Mouse (Mus musculus): ENCODE measurements around the gene Palld. TPM values are rescaled to one million over a fixed set of nuclear protein-coding genes. Genes with fewer than 3 reads are reported as not detected.

The Palld gene
- total RNA-seq, 4 experiments from 2014 or later = 7.0 to 8.0 (median 7.4) TPM

GRCm38 (mm10) chr8:61637736-61638135, 264.8 kb downstream of the Palld start:
- no peak for DNase-seq (ENCODE audit: low spot score in 2 of 2)

- no peak for DNase-seq (ENCODE audit: low spot score in 2 of 2)
Observed at GRCm38 (mm10) chr8:61634811-61635210, 267.7 kb downstream of the Palld start.

- no peak for DNase-seq (ENCODE audit: low spot score in 2 of 2)
Observed at GRCm38 (mm10) chr8:61632331-61632730, 270.2 kb downstream of the Palld start.

- DNase-seq (ENCODE audit: low spot score in 2 of 2) = no peak
Observed at GRCm38 (mm10) chr8:61629631-61629968, 272.9 kb downstream of the Palld start.

GRCm38 (mm10) chr8:61628938-61629630, 273.4 kb downstream of the Palld start:
- no peak for DNase-seq (ENCODE audit: low spot score in 2 of 2)

GRCm38 (mm10) chr8:61626246-61626952, 276.1 kb downstream of the Palld start:
- DNase-seq (ENCODE audit: low spot score in 2 of 2) = no peak

- no peak for DNase-seq (ENCODE audit: low spot score in 2 of 2)
Observed at GRCm38 (mm10) chr8:61625656-61626210, 276.8 kb downstream of the Palld start.

GRCm38 (mm10) chr8:61623485-61624417, 278.7 kb downstream of the Palld start:
- DNase-seq (ENCODE audit: low spot score in 2 of 2) = no peak

GRCm38 (mm10) chr8:61621300-61621699, 281.2 kb downstream of the Palld start:
- DNase-seq (ENCODE audit: low spot score in 2 of 2) = no peak

- no peak for DNase-seq (ENCODE audit: low spot score in 2 of 2)
Observed at GRCm38 (mm10) chr8:61617651-61618050, 284.8 kb downstream of the Palld start.

- DNase-seq (ENCODE audit: low spot score in 2 of 2) = no peak
Observed at GRCm38 (mm10) chr8:61617049-61617448, 285.4 kb downstream of the Palld start.

GRCm38 (mm10) chr8:61615711-61616697, 286.5 kb downstream of the Palld start:
- no peak for DNase-seq (ENCODE audit: low spot score in 2 of 2)

- DNase-seq (ENCODE audit: low spot score in 2 of 2) = no peak
Observed at GRCm38 (mm10) chr8:61611741-61612140, 290.7 kb downstream of the Palld start.

GRCm38 (mm10) chr8:61611077-61611476, 291.4 kb downstream of the Palld start:
- DNase-seq (ENCODE audit: low spot score in 2 of 2) = no peak

GRCm38 (mm10) chr8:61610546-61610945, 291.9 kb downstream of the Palld start:
- no peak for DNase-seq (ENCODE audit: low spot score in 2 of 2)

- no peak for DNase-seq (ENCODE audit: low spot score in 2 of 2)
Observed at GRCm38 (mm10) chr8:61607463-61607813, 295.1 kb downstream of the Palld start.

GRCm38 (mm10) chr8:61606795-61607462, 295.6 kb downstream of the Palld start:
- DNase-seq (ENCODE audit: low spot score in 2 of 2) = peak; percentile 15 to 17

- DNase-seq (ENCODE audit: low spot score in 2 of 2) = no peak
Observed at GRCm38 (mm10) chr8:61604871-61605270, 297.6 kb downstream of the Palld start.

GRCm38 (mm10) chr8:61596889-61597288, 305.6 kb downstream of the Palld start:
- DNase-seq (ENCODE audit: low spot score in 2 of 2) = no peak

GRCm38 (mm10) chr8:61591446-61591845, 311.0 kb downstream of the Palld start:
- DNase-seq (ENCODE audit: low spot score in 2 of 2) = no peak
